In genomic region chr1:175523572-175523971, GRCm38 (mm10) we compare ENCODE assay signal across 21 mouse cellular contexts. TPM values are rescaled to one million over a fixed set of nuclear protein-coding genes. Genes with fewer than 3 reads are reported as not detected.
"Had no signal": no experiment of that assay in that cellular context is flagged by ENCODE, and none has a peak within 500 bp of the region (broad histone marks: within the 10 kb centered on the region; RNA-seq: fewer than 3 reads in every experiment).

No protein-coding gene starts in this region.

- H3K4me3 ChIP-seq: liver, embryonic 12.5 days; midbrain, embryonic 10.5 days; midbrain, embryonic 12.5 days; myocyte; neural tube, embryonic 13.5 days; neural tube, embryonic 15.5 days had no signal

- H3K36me3 ChIP-seq: liver, embryonic 12.5 days; midbrain, embryonic 10.5 days; midbrain, embryonic 12.5 days; neural tube, embryonic 13.5 days; neural tube, embryonic 15.5 days had no signal

- H3K9me3 ChIP-seq: liver, embryonic 12.5 days; midbrain, embryonic 10.5 days; midbrain, embryonic 12.5 days; neural tube, embryonic 13.5 days; neural tube, embryonic 15.5 days had no signal

- H3K27ac ChIP-seq: liver, embryonic 12.5 days; liver, embryonic 14.5 days; midbrain, embryonic 10.5 days; midbrain, embryonic 12.5 days; neural tube, embryonic 13.5 days; neural tube, embryonic 15.5 days had no signal

- H3K4me1 ChIP-seq: liver, embryonic 12.5 days; midbrain, embryonic 10.5 days; midbrain, embryonic 12.5 days; neural tube, embryonic 13.5 days; neural tube, embryonic 15.5 days had no signal

- DNase-seq: lung, adult 18-20 months; lung, embryonic 14.5 days; lung, postnatal 14 days; lung, postnatal 36 days; midbrain, embryonic 14.5 days; retina, postnatal 1 day; right cerebral cortex, adult 18-20 months; thymus, postnatal 14 days; thymus, postnatal 36 days had no signal

- H3K9ac ChIP-seq: liver, embryonic 12.5 days; liver, embryonic 14.5 days; lung, embryonic 14.5 days; midbrain, embryonic 12.5 days; neural tube, embryonic 13.5 days; neural tube, embryonic 15.5 days had no signal

- ATAC-seq: liver, embryonic 12.5 days; midbrain, embryonic 16.5 days had no signal

- H3K4me2 ChIP-seq: liver, embryonic 12.5 days; lung, embryonic 14.5 days; midbrain, embryonic 12.5 days; neural tube, embryonic 13.5 days; neural tube, embryonic 15.5 days had no signal

- H3K27me3 ChIP-seq: liver, embryonic 12.5 days; midbrain, embryonic 12.5 days; neural tube, embryonic 13.5 days; neural tube, embryonic 15.5 days had no signal

RNA-seq across cellular contexts. Expression of gene Rgs7, which starts 31.3 kb away (rescaled TPM):
- total RNA-seq: megakaryocyte, adult 5-6 weeks; megakaryocyte-erythroid progenitor cell, adult 5-6 weeks had no signal
- polyA plus RNA-seq: liver, embryonic 14.5 days; liver, embryonic 16.5 days; thymus, postnatal 0 days had no signal
